Mouse (Mus musculus): ENCODE results near the gene Pitpnc1.
A peak's percentile ranks its signal among the peaks of the same experiment; 100 is the strongest.

Gene Pitpnc1

DNA sequence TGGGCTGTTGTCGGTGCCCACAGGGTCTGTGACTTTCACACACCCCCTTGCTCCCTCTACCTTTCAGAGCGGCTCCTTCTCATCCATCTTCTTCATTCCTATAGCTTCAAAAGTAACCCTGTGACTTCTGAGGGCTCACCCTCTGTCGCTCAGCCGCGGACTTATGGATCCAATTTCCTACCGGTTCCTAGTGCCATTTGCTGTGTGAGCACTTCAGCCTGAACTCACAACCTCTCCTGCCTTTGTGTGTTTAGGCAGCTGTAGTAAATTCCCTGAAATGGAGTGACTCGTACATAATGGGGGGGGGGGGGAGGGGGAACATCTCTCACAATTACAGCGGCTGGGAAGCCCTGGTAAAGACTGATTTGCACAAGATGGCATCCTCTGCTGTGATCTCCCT, 191.2 kb downstream of the Pitpnc1 start:
- DNase-seq (ENCODE audit: low spot score) = no peak

DNA sequence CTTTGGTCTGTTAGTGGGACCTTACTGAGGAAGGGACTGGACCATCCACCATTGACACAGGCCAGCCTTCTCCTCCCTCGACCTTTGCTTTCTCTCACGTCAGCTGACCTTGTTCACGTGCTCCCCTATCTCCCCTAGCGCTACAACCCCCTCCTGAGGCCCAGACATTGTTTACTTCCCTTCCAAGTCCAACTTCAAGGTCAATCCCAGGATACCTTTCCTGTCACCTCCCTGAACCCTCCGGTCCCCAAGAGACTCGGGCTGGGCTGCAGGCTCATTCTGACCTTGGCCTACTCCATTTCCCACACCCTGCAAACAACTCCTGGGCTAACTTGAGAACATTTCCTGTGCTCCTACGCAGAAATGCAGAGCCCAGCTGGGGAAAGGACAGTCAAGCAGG, 193.6 kb downstream of the Pitpnc1 start:
- DNase-seq (ENCODE audit: low spot score) = no peak

DNA sequence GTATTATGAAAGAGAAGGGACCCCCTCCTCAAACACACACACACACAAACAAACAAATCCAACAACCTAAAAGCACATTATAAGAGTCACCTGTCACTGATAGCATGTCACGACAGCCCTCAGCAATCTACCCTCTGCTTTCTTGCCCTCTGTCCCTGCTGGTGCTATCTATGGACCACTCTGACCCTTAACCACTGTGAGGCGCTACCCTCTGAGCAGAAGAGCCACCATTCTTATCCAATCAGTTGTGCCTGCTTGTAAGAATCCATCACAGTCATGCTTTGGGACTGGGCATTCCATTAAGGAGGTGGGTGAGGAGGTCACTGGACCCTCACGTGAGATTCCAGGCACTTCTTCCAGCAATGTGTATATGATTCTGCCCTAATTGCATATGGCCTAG, 194.2 kb downstream of the Pitpnc1 start:
- no peak for DNase-seq (ENCODE audit: low spot score)

DNA sequence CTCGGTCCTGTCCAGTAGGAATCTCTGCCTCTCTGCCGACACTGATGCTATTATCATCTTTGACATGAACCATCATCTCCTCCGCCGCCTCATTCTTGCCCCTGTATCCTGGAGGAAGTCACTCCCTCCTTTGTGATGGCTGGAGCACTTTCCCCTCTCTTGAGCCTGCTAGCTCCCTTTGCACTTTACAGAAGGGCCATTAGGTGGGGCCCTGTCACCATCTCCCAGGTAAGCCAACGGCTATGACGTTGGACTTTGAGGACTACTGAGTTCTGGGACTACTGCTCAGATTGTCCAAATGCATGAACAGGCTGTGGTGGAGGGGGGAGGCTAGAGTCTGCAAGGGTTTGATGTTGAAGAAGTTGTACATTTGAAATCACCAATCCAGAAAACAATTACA, 194.6 kb downstream of the Pitpnc1 start:
- peak; percentile 50 for DNase-seq (ENCODE audit: low spot score)

DNA sequence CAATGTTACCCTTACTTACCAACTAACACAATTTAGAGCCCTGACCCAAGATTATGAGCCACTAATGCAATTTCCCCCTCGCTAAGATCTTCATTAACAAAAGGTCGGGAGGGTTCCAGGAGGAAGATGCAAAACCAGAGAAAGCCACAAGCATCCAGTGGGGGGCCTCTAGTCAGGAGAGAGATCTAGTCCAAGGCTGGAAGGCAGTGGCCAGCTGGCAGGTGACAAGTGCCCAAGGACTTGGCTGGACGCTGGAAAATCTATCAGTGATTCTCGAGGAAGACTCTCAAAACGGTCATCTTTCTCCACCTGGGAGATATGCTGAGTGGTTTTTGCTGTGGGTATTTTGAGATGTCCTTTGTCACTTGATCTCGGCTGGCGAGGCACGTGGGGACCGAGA, 196.3 kb downstream of the Pitpnc1 start:
- no peak for DNase-seq (ENCODE audit: low spot score)

DNA sequence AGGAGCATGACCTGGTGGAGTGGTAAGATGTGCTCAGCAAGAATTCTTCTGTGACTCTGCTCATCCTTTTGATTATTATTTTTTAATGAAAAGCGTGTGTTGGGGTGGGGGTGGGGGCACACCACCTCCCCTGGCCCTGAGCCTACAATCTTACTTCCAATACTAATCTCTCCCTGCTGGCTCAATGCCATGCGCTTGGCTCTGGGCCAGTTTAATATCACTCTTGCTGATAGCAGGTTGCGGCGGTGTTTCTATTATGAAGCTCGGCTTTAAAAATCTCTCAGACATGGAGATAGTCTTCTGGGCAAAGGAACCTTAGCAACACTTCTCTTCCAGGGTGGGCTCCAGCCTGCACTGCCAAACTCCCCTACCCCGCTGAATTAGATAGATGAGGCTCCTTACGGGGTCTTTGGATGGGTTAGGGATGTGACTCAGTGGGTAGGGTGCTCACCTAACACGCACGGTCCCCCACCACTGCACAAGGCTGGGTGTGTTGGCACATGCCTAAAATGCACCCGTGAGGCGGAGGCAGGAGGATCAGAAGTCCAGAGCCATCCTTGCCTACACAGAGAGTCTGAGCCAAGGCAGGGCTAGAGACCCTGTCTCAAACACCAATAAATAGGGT, 198.0 kb downstream of the Pitpnc1 start:
- DNase-seq (ENCODE audit: low spot score) = peak; percentile 57

DNA sequence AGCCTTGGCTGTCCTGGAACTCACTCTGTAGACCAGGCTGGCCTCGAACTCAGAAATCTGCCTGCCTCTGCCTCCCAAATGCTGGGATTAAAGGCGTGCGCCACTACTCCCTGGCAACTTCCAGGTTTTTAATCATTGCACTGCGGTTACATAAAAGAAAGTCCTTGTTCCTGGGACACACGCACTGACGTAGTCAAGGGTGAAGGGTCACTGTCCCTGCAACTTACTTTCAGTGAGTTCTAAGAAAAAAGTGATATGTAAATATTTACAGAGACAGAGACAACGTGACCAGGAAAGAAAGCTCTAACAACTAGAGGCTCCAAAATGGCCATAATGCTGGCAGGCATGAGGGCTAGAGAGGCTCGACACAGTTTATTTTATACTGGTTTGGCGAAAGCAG, 199.9 kb downstream of the Pitpnc1 start:
- DNase-seq (ENCODE audit: low spot score) = no peak

DNA sequence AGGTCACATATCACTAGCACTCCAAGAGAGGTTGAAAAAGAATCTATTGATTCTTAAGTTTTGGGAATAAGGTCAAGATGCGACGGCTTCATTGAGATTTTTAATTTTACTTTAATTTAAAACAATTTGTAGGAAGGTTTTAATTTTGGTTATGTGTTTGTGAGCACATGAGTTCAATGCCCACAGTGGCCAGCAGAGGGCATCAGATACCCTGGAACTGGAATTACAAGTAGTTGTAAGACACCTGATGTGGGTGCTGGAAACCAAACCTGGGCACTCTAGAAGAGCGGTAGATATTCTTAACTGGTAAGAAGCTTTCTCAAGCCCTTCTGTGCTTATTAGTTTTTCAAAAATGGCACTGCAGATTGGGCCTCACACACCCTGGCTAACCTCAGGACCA, 203.0 kb downstream of the Pitpnc1 start:
- no peak for DNase-seq (ENCODE audit: low spot score)

DNA sequence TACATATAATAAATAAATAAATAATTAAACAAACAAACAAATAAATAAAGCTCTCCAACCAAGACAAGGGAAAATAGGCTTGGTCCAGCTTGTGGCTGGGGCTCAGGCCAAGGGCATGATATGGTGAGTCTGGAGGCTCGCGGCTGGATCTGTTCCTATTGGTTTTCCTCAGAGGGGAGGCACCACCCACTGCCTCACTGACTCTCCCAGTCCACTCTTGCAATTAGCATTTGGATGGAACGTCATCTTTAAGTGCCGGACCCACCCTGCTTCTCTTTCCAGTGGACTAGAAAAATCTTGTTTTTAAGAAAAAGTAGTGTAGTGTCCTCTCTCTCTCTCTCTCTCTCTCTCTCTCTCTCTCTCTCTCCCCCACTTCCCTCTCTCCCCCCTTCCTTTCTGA, 204.6 kb downstream of the Pitpnc1 start:
- no peak for DNase-seq (ENCODE audit: low spot score)

DNA sequence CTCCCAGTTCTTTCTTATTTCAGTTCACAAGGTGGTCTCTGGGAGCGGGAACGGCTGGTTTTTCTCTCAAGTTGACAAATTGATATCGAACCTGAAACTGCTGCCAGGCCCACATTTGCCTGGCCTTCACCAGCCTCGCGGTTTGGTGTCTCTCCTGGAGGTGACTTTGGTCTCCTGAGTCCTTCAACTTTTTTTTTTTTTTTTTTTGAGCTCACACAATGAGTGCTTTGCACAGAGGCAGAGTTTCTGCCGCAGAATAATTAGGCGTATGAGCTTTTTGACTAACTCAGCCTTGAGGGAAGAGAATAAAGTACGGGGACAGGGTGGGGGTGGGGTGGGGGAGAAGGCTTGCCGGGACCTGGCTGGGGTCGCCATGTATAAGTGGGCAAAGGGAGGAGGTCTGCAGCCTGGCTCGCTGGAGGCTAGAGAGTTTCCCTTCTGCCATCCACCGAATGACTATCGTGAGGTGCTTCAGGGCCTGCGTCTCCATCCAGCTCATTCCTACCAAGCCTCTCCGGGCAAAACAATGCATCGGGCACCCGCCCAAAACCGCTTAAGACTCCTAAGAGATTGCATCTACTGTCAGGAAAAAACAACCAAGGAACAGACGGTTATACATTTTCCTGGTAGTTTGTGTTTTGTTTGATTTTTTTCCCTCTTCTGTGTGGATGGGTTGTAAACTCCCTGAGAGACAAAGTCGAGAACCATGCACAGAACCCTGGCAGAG, 205.4 kb downstream of the Pitpnc1 start:
- peak; percentile 42 for DNase-seq (ENCODE audit: low spot score)

DNA sequence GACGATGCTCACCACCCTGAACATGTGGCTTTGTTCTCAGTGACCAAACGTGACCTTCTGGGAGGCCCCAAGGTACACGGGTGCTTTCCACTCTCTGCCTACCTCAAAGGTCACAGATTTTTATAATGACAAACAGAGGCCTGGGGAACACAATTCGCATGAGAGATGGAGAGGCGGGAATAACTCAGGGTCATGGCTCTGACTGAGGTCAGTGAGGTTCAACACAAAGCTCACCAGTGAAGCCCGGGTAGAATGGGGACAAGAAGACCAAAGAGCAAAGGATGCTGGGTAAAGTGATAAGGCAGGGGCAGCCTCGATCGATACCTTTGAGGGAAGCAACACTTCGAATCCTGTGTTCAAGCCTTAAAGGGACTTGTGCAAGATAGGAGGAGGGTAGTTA, 206.7 kb downstream of the Pitpnc1 start:
- no peak for DNase-seq (ENCODE audit: low spot score)

DNA sequence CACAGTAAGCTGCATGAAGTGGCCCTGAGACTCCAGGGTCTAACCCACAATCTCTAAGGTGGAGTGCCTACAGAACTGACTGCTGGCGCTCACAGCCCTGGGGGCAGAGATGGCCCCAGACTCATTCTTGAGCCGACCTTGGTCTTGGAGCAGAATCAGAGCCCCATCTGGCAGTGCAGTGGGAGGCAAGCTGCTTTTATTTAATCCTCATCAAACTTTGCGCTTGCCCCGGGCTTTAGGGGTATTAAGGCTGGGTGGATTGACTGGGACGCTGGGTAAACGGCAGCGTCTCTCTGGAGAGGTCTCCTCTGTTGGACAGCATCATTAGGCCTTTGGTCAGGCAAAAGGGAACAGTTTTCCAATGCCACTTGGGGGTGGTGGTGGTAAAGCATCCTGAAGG, 211.1 kb downstream of the Pitpnc1 start:
- no peak for DNase-seq (ENCODE audit: low spot score)

DNA sequence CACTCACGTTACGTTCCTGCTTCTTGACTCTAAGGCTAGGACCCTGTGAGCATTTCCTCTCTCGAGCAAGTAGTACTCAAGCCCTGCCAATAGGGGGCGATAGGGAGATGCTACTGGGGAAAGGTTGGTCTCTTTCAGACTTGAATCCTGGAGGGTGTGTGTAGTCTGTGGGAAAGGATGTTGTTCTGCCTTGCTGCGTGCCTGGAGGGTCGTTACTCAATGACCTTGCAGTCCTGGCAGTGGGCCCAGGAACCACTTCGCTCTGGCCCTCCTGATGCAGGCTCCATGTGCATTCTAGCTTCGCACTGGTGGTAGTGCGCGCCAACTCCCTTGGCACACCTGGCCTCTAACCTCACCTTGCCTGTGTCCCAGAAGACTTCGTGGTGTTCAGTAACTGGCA, 215.3 kb downstream of the Pitpnc1 start:
- peak; percentile 47 for DNase-seq (ENCODE audit: low spot score)

DNA sequence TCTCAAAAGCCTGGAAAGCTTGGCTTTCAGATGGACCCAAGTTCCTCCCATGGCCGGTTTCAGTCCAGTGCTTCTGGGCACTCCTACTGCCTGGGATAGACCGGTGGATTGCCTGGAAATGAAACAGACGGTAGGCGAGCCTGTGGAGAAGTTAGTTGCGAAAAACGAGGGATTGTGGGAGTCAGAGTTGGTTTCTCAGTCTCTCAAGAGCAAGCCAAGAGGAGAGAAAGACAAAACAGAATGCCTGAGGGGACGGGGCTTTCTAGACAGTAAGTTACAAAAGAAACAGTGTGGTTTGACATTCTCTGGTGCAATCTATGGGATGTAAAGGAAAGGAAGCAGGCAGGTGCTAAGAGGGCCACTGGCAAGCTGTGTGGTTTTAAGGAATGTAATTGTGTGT, 216.3 kb downstream of the Pitpnc1 start:
- no peak for DNase-seq (ENCODE audit: low spot score)

DNA sequence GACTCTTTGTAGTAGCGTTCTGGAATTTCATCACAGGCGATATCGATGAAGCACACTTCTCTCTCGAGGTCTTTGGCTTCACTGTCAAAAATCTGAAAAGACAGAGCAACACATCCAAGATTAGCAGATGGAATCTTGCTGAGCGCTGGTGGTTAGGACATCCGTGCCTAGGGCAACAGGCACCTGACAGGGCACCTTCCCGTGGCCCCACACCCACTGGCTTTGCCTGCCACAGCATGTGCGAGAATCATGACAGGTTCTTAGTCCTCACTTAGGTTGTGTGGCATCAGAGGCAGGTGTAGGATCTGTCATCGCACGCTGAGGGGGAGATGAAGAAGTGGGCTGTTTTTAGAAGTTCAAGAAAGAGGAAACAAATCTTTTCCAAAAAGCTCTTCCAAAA, 218.5 kb downstream of the Pitpnc1 start:
- no peak for DNase-seq (ENCODE audit: low spot score)

DNA sequence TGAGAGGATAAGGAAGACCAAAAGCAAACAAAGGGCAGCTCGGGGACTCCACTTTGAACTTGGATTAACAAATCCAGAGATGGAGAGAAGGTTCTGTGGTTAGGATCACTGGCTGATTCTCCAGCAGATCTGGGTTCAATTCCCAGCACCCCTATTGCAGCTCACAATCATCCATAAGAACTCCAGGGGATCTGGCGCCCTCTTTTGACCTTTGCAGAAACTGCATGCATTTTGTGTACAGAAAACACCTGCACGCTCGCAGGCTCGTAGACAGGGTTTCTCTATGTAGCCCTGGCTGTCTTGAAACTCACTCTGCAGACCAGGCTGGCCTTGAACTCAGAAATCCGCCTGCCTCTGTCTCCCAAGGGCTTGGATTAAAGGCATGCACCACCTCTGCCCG, 219.0 kb downstream of the Pitpnc1 start:
- DNase-seq (ENCODE audit: low spot score) = no peak

DNA sequence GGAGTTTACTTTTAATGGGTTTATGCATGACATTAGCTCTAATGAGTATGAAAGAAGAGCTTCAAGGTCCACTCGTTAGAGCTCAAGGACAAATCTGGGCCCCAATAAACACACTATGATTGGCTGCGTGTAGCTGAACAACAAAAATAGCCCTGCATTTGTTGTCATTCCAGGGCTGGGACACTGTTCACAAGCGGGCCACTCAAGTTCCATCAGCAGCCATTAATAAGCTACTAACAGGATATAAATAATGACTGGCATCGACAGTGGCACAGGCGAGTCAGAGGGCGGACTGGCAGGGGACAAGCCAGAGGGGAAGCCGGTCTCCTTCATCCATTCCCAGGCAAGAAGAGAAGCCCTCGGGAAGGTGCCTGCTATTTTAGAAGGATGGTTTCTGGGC, 219.6 kb downstream of the Pitpnc1 start:
- no peak for DNase-seq (ENCODE audit: low spot score)

DNA sequence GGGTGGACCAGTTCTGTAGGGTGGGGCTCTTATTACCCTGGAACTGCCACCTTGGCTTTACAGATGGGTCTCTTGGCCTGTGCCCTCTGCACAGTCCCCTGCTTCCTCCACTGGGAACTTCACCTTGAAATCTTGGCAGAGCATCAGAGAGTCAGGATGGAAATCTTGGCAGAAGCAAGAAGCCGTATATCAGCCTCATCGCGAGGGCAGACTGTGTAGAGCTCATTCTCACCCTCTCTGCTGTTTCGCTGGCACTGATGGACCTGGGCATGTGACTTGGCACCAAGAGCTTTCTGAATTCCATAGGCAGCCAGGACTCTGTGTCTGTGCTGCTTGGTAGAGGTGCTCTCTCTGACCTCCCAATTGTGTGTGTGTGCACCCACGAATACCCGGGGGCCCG, 221.7 kb downstream of the Pitpnc1 start:
- peak; percentile 28 for DNase-seq (ENCODE audit: low spot score)

DNA sequence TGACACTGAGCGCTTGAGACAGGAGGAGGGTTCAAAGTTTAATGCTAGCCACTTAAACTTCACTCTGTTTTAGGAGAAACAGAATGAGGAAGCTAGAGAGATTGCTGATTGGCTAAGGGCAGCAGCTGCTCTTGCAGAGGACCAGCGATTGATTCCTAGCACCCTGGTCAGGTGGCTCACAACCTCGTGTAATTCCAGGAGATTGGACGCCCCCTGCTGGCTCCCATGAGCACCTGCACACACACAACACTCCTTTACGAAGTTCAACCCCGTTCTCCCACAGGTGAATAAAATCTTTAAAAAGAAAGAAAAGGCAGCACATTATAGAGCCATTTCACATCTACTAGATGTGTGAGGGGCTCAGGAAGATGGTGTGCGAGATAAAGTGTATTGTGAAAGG, 224.8 kb downstream of the Pitpnc1 start:
- no peak for DNase-seq (ENCODE audit: low spot score)

DNA sequence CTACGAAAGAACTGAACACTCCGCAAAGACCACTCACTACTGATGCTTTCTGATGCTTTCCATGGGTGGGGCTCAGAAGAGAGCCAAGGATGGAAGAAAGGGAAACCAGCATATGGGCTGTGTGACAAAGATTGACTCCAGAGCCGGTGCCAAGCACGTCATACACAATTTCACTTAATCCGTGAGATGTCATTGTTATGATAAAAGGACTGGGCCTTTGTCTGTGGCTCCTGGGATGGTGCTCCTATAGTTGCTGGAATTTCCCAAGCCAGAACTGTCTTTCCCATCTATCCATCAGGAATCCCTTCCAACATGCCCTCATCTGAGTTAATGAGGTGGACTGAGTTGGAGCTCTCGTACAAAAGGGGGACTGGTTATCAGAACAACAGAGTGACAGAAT, 227.4 kb downstream of the Pitpnc1 start:
- DNase-seq (ENCODE audit: low spot score) = no peak

DNA sequence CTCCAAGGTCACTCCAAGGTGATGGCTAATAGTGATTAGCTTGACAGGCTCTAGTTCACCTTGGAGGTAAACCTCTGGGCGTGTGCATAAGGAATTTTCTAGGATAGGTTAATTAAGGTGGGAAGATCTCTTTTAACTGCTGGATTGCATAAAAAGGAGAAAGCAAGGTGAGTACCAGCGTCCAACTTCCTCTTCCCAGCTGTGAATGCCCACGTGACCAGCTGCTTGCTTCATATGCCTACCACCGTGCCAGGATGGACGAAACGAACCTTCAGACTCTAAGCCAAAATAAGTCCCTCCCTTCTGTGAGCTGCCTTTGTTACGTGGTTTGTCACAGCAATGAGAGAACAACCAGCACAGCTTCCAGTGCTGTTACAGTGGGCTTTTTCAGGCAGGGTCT, 228.8 kb downstream of the Pitpnc1 start:
- DNase-seq (ENCODE audit: low spot score) = no peak

DNA sequence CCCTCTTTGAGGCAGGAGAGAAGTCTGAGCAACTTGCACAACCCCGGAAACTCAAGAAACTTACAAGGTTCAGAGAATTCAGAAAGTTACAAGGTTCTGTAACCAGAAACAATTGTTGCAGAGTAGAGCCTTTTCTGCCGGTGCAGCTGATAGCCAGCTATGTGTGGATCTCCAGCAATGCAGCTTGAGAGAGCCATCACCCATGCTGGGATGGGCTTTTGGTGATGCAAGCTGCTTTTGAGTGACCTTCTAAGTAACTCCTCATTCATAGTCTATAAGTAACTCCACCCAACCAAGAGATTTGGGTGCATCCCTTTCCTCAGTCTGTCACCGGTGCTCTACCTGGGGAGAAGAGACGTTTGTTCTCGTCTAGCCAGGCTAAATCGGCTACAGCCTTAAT, 232.0 kb downstream of the Pitpnc1 start:
- no peak for DNase-seq (ENCODE audit: low spot score)

DNA sequence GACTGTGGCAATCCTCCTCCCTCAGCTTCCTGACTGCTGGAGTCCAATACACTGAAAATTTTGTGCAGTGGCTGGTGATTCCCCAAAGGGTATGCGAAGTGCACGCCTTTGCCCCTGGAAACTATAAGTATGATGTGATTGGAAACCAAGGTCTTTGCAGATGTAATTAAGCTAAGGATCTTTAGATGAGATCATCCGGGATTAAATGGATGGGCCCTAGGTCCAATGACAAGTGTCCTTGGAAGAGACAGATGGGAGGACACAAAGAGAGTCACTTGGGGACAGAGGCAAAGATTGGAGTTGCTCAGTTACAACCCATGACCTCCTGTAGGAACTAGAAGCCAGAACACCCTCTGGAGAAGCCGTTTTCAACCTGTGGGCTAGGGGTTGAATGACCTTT, 233.0 kb downstream of the Pitpnc1 start:
- DNase-seq (ENCODE audit: low spot score) = no peak

DNA sequence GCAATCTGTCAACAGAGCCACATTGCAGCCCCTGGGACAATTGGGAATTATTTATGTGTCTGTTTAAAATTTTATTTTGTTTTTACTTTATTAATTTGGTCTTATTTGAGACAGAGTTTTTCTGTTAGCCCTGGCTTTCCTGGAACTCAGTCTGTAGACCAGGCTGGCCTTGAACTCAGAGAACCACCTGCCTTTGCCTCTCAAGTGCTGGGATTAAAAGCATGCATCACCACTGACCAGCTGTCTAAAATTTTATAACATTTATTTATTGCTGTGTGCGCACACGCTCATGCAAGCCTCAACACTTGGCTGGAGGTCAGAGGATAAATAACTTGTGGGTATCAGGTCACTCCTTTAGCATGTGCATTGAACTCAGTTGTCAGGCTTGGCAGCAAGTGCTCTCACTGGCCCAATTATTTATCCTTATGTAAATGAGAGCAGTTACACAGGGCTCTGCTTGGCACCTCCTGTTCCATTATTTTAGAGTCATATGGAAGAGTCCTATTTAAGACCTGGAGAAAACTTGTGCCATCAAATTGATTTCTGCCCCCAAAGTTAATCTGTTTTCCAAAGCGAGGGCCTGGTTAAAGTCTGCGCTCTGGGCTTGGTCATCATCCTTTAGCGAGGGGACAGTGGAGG, 237.1 kb downstream of the Pitpnc1 start:
- DNase-seq (ENCODE audit: low spot score) = no peak

Measured in urinary bladder, postnatal 14 days (tissue).